Mouse (Mus musculus) liver (tissue): ENCODE results near the gene Nfkb1.

Experiments used
- DNase-seq: peaks from one replicate; pipeline ENCODE4 v3.0.0-alpha.2; 2020; ENCODE audit warnings: mixed read lengths

The Nfkb1 gene

GRCm38 (mm10) chr3:135629830-135630355, 61.5 kb downstream of the Nfkb1 start:
- no peak for DNase-seq

- no peak for DNase-seq
These were observed 62.6 kb downstream of the Nfkb1 start for GRCm38 (mm10) chr3:135628706-135629169.

GRCm38 (mm10) chr3:135628000-135628705, 63.2 kb downstream of the Nfkb1 start:
- no peak for DNase-seq

GRCm38 (mm10) chr3:135625290-135625689, 66.1 kb downstream of the Nfkb1 start:
- DNase-seq = no peak

GRCm38 (mm10) chr3:135616730-135617129, 74.6 kb downstream of the Nfkb1 start:
- DNase-seq = no peak

GRCm38 (mm10) chr3:135614376-135614775, 77.0 kb downstream of the Nfkb1 start:
- DNase-seq = no peak

GRCm38 (mm10) chr3:135610221-135610620, 81.1 kb downstream of the Nfkb1 start:
- no peak for DNase-seq

GRCm38 (mm10) chr3:135607660-135608473, 83.5 kb downstream of the Nfkb1 start:
- DNase-seq = peak; percentile 44

GRCm38 (mm10) chr3:135607021-135607420, 84.3 kb downstream of the Nfkb1 start:
- DNase-seq = no peak

GRCm38 (mm10) chr3:135606592-135606991, 84.8 kb downstream of the Nfkb1 start:
- no peak for DNase-seq

- no peak for DNase-seq
These were observed 85.9 kb downstream of the Nfkb1 start for GRCm38 (mm10) chr3:135605474-135605873.

GRCm38 (mm10) chr3:135604626-135605417, 86.5 kb downstream of the Nfkb1 start:
- DNase-seq = no peak

- no peak for DNase-seq
These were observed 88.6 kb downstream of the Nfkb1 start for GRCm38 (mm10) chr3:135602731-135603130.

- DNase-seq = no peak
These were observed 93.0 kb downstream of the Nfkb1 start for GRCm38 (mm10) chr3:135598355-135598754.

GRCm38 (mm10) chr3:135597014-135597413, 94.3 kb downstream of the Nfkb1 start:
- DNase-seq = peak; percentile 30

GRCm38 (mm10) chr3:135594238-135594917, 97.0 kb downstream of the Nfkb1 start:
- no peak for DNase-seq

- no peak for DNase-seq
These were observed 99.3 kb downstream of the Nfkb1 start for GRCm38 (mm10) chr3:135592011-135592410.

GRCm38 (mm10) chr3:135591376-135591775, 100.0 kb downstream of the Nfkb1 start:
- no peak for DNase-seq

- no peak for DNase-seq
These were observed 100.9 kb downstream of the Nfkb1 start for GRCm38 (mm10) chr3:135590471-135590870.

GRCm38 (mm10) chr3:135586471-135586880, 104.9 kb downstream of the Nfkb1 start:
- DNase-seq = peak; percentile 34

- DNase-seq = no peak
These were observed 105.3 kb downstream of the Nfkb1 start for GRCm38 (mm10) chr3:135586060-135586459.

- DNase-seq = peak; percentile 77
These were observed 105.9 kb downstream of the Nfkb1 start for GRCm38 (mm10) chr3:135585482-135585881.
